Mouse (Mus musculus): ENCODE data around the gene Med15.

Gene Med15

GRCm38 (mm10) chr16:17732021-17732420 lies 670 bp downstream of the Med15 start:
- no peak for DNase-seq

DNA sequence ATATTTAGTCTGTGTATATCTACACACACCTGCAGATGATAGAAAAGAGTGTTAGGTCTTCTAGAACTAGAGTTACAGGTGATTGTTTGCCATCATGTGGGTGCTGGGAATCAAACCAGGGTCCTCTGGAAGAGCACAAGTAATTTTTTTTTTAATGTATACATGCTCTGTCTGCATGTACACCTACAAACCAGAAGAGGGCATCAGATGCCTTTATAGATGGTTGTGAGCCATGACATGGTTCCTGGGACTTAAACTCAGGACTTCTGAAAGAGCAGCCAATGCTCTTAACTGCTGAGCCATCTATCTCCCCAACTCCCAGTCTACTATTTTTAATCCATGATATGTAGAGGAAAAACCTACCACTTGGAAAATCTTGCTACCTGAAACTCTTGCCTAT lies 2.7 kb downstream of the Med15 start:
- DNase-seq: no peak

- DNase-seq: peak; percentile 62
These were observed 5.4 kb downstream of the Med15 start for GRCm38 (mm10) chr16:17727179-17727861.

DNA sequence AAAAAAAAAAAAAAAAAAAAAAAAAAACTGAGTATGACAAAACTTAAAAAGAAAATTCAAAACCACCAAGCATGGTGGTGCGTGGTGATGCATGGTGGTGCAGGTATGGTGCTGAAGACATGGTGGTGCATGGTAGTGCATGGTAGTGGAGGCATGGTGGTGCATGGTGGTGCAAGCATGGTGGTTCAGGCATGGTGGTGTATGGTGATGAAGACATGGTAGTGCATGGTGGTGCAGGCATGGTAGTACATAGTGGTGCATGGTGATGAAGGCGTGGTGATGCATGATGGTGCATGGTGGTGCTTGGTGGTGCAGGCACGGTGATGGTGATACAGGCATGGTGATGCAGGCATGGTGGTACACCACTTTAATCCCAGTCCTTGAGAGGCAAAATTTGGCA lies 8.2 kb downstream of the Med15 start:
- DNase-seq: no peak

- no peak for DNase-seq
These were observed 9.4 kb downstream of the Med15 start for GRCm38 (mm10) chr16:17723325-17723626.

DNA sequence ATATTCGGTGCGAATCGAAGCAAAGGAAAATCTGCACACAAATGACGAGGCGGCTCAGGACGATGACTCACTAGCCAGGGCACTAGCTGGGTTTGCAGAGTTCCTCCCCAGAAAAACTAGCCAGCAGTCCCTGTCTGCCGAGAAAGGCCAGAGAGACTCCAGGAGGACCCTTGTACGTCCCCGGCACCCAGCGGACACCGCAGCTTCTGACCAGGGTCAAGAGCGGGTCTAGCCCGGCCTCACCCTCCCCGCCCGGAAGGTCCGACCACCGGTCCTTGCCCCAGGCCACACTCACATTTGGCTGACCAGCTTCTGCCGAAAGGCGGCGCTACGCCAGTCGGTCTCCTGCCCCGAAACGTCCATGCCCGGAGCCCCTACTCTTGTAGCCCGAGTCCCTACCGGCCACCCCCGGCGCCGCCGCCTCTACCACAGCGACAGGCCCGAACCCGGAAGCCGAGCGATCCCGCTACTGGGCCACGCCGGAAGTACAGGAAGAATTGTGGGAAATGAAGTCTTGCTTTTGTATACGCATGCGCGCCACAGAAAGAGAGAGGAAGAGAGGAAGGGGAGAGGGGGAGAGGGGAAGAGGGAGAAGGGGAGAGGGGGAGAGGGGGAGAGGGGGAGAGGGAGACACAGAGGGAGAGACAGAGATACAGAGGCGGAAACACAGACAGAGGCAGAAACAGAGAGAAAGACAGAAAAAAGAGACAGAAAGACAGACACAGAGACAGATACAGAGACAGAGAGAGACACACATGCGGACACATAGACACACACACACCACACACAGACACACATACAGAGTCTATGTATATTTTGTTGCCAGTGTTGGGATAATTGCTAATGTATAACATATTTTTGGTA lies 10.0 kb downstream of the Med15 start:
- DNase-seq: peak; percentile 88

DNA sequence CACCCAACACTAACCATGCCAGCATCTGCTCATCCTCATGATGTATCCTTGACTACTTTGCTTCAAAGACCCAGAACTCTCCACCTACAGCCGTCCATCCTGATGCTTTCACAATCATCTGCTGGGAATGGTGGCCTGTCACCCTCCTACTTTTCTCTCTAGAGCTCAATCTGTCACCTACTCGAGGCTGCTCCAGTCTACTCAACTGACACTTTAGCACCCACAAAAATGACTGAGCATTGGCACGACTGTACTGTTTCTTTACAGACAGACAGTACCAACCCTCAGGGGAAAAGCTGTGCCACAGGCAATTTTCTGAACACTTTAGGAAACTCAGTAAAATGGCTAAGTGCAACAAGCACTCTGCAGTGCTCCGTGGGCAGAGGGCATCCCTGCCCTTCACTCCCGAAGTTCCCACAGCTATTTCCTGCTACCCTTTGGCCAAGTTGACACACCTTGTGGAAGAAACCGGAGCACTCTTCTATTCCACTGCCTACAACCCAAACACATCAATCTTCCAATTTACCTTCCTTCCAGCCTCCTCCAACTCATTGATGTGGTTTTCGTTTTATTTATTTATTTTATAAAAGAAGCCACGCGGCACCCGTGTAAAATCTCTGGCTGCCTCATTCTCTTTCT lies 10.8 kb downstream of the Med15 start:
- DNase-seq: no peak

DNA sequence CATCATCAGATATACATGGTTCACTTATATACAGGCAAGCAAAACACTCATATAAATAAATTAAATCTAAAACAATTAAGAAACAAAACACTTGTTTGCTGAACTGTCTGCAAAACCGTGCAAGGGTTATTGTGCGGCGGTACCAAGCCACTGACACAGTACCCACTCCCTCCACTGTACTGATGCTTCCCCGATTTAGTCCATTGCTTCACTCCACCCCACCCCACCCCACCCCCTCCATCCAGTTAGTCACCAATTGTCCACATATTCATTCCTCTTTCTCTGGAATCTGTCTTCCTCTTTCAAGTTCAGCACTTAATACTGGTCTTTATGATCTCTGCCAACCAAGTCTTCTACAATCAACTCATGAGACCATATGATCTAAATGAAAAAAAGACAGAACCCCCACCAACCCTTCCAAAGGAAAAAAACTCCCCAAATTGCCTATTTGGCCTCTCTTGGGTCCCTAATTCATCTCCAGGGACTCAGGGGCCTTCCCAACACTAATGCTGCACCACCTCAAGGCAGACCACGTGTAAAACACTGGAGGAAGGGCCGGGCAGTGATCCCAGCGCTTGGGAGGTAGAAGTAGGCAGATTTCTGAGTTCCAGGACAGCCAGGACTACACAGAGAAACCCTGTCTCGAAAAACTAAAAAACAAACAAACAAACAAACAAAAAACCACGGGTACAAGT lies 11.4 kb downstream of the Med15 start:
- no peak for DNase-seq

DNA sequence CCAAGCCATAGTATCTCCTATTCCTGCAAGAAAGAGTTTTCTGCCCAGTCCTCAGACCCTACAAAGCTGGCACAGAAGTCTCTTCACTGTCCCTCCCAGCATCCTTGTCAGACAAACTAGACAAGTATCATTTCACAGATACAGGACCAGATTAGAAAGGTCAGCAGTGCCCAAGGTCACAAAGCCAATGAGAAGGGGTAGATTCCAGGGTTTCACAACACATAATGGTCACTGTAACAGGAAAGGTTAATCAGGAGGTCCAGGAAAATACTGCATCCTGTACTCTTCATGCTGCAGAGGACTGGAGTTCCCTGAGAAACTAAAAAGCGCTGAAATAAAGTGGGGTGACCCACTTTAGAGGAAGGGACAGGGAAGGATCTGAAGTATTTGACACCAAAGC lies 14.9 kb downstream of the Med15 start:
- no peak for DNase-seq

GRCm38 (mm10) chr16:17707541-17707940 lies 25.1 kb downstream of the Med15 start:
- no peak for DNase-seq

DNA sequence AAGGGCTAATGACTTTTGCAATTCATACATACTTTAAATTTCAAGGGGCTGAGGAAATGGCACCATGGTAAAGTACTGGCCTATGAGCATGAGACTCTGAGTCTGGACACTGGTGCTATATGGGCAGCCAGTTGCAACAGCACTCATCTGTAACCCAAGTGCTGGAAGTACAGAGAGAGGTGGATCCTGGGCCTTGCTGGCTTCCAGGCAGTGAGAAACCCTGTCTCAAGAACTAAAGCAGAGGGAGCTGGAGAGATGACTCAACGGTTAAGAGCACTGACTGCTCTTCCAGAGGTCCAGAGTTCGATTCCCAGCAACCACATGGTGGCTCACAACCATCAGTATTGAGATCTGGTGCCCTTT lies 31.7 kb downstream of the Med15 start:
- DNase-seq: no peak

- no peak for DNase-seq
These were observed 32.2 kb downstream of the Med15 start for GRCm38 (mm10) chr16:17700386-17701042.

DNA sequence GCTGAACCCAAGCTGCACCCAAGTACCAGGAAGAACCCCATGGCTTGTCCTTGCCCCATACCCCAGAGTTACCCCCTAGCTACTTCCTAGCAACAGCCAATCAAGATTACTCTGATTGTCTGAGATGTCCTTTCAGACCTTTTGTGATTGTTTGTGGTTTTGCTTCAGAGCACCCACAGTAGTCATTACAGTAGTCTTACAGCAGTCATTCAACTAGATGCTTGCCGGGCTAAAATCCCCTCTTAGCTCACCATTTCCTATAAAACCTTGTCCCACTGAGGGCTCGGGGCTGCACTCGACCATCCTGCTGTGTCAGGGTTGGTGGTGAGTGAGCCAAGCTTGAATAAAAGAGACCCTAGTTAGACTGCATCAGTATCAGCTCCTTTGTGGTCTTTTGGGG lies 37.8 kb downstream of the Med15 start:
- no peak for DNase-seq

GRCm38 (mm10) chr16:17669886-17670285 lies 62.8 kb downstream of the Med15 start:
- no peak for DNase-seq

DNA sequence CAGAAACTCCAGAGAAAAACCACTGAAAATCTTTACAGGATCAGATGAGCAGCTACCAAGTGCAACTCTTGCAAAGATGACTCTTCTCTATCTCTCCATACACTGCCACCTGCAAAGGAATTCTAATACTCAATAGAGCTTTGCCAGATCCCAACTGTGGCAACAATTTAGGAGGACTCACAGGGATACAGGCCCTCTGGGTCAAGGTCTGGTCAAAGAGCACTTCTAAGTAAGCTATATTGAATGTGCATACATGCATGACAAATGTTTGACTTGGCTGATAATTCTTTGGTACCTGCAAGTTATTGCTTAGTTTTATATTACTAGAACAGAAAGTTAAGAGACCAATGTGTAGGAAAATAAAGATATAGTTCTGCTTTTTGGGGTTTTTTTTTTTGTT lies 67.1 kb downstream of the Med15 start:
- DNase-seq: no peak

GRCm38 (mm10) chr16:17656212-17656871 lies 76.3 kb downstream of the Med15 start:
- DNase-seq: no peak

DNA sequence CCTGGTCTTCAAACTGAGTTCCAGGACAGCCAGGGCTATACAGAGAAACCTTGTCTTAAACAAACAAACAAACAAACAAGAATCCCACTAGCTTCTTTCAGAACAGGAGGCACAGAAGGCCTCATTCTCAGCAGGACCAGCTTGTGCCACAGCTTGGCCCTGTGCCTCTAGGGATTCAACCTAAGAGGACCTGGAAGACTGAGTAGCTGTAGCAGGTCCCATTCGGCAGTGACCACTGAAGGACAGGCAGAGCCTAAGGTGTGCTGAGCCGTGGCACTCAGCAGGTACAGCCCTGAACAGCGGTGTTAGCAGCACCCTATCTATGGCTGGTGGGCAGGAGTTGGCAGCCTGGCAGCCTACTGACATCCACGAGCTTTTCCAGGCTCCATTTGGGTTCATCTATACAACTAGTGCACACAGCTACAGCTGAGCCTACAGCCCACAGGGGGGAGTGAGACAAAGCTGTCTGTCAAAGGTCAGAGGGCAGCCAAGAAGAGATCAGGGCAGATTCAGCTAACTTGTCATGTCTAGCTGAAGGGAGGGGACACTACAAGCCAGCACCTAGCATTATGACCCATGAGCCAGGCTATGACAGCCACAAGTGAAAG lies 78.4 kb downstream of the Med15 start:
- no peak for DNase-seq

GRCm38 (mm10) chr16:17653601-17654000 lies 79.1 kb downstream of the Med15 start:
- no peak for DNase-seq

- DNase-seq: no peak
These were observed 80.1 kb downstream of the Med15 start for GRCm38 (mm10) chr16:17652607-17653006.

DNA sequence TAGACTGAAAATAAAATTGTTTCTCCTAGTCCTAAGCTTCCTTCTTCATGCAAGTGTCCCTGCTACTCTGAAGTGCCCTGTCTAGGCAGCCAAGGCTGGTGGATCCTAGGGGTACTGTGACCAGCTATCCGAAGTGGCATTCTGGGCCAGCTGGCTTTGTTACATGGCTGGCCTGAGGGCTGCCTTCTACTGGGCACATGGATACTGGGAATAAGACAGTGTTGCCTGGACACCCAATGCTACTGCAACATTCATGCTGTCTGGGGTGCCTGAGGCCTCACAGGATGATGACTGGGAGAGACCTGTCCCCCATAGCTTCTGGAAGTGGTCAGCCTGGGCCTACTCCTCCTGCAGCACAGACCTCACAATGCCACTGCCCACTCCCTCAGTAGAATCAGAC lies 82.0 kb downstream of the Med15 start:
- DNase-seq: no peak

GRCm38 (mm10) chr16:17649925-17650605 lies 82.6 kb downstream of the Med15 start:
- DNase-seq: no peak
